Mouse (Mus musculus): ENCODE measurements around the gene Thg1l. TPM values are rescaled to one million over a fixed set of nuclear protein-coding genes. Genes with fewer than 3 reads are reported as not detected.

Thg1l gene
- polyA plus RNA-seq, 1 experiment from 2014 or later: 10.5 TPM

GRCm38 (mm10) chr11:45947491-45947890 lies 7.8 kb downstream of the Thg1l start:
- ATAC-seq: no peak
- H3K27ac ChIP-seq: no peak overlapping the region
- no peak overlapping the region for H3K9ac ChIP-seq
- WGBS: 89% methylated on average over 2 of the region's 2 CpGs
- H3K9me3 ChIP-seq (replicated peaks): no peaks in the 10 kb centered on the region
- peaks cover 22% of the 10 kb centered on the region for H3K36me3 ChIP-seq (ENCODE audit: poor library complexity, severe bottlenecking)
- H3K4me1 ChIP-seq: peaks cover 16% of the 10 kb centered on the region
- no peaks in the 10 kb centered on the region for H3K27me3 ChIP-seq
- no peak overlapping the region for H3K4me3 ChIP-seq
- H3K4me2 ChIP-seq: no peak overlapping the region

- Histone ChIP-seq H3K4me3 (no peak overlapping the region), H3K36me3 (ENCODE audit: poor library complexity, severe bottlenecking) (peaks cover 22% of the 10 kb centered on the region), H3K27me3 (no peaks in the 10 kb centered on the region), H3K4me2 (no peak overlapping the region), H3K4me1 (peaks cover 16% of the 10 kb centered on the region), H3K9me3 (replicated peaks) (no peaks in the 10 kb centered on the region), H3K27ac (no peak overlapping the region), H3K9ac (no peak overlapping the region)
- 84% methylated on average over 4 of the region's 4 CpGs for WGBS
- no peak for ATAC-seq
Observed at GRCm38 (mm10) chr11:45946796-45947195, 8.5 kb downstream of the Thg1l start.

- ATAC-seq: peak; percentile 87
- peak within 1 kb of the TSS; percentile 87 for H3K4me2 ChIP-seq
- H3K4me1 ChIP-seq: peaks cover 16% of the 10 kb centered on the region
- H3K4me3 ChIP-seq: peak within 1 kb of the TSS; percentile 85
- peak within 1 kb of the TSS; percentile 88 for H3K9ac ChIP-seq
- no peaks in the 10 kb centered on the region for H3K9me3 ChIP-seq (replicated peaks)
- H3K27me3 ChIP-seq: no peaks in the 10 kb centered on the region
- H3K36me3 ChIP-seq (ENCODE audit: poor library complexity, severe bottlenecking): peaks cover 13% of the 10 kb centered on the region
- under 1% methylated on average over 52 of the region's 55 CpGs for WGBS
- H3K27ac ChIP-seq: peak within 1 kb of the TSS; percentile 59
Observed at GRCm38 (mm10) chr11:45944643-45945156, 10.6 kb downstream of the Thg1l start, which contains the start of gene Lsm11. Gene Lsm11, minus strand, starts transcription at chr11:45944935.

- peak; percentile 59 for ATAC-seq
- no peaks in the 10 kb centered on the region for H3K9me3 ChIP-seq (replicated peaks)
- H3K27ac ChIP-seq: peak overlapping the region; percentile 59
- no peaks in the 10 kb centered on the region for H3K27me3 ChIP-seq
- WGBS: under 1% methylated on average over 49 of the region's 49 CpGs
- peaks cover 9% of the 10 kb centered on the region; the same call in 1 of the 2 replicates for H3K36me3 ChIP-seq (ENCODE audit: poor library complexity, severe bottlenecking)
- peaks cover 16% of the 10 kb centered on the region for H3K4me1 ChIP-seq
- H3K4me3 ChIP-seq: peak overlapping the region; percentile 85
- peak overlapping the region; percentile 88 for H3K9ac ChIP-seq
- H3K4me2 ChIP-seq: peak overlapping the region; percentile 87
Observed at GRCm38 (mm10) chr11:45943891-45944642, 11.2 kb downstream of the Thg1l start.

- Histone ChIP-seq H3K36me3 (ENCODE audit: poor library complexity, severe bottlenecking) (peaks cover 9% of the 10 kb centered on the region; the same call in 1 of the 2 replicates), H3K27me3 (no peaks in the 10 kb centered on the region), H3K4me2 (peak overlapping the region; percentile 87), H3K9me3 (replicated peaks) (no peaks in the 10 kb centered on the region), H3K27ac (peak overlapping the region; percentile 8; the same call in 1 of the 2 replicates), H3K4me3 (peak overlapping the region; percentile 85), H3K9ac (peak overlapping the region; percentile 88), H3K4me1 (peaks cover 16% of the 10 kb centered on the region)
- peak; percentile 36; the same call in 1 of the 2 replicates for ATAC-seq
- WGBS: 41% methylated on average over 7 of the region's 7 CpGs
Observed at GRCm38 (mm10) chr11:45943108-45943705, 12.1 kb downstream of the Thg1l start.

- no peak overlapping the region for H3K9ac ChIP-seq
- H3K4me1 ChIP-seq: peaks cover 16% of the 10 kb centered on the region
- no peak for ATAC-seq
- no peaks in the 10 kb centered on the region for H3K9me3 ChIP-seq (replicated peaks)
- peak overlapping the region; percentile 87; the same call in 1 of the 2 replicates for H3K4me2 ChIP-seq
- H3K36me3 ChIP-seq (ENCODE audit: poor library complexity, severe bottlenecking): peaks cover 8% of the 10 kb centered on the region
- H3K27ac ChIP-seq: no peak overlapping the region
- 87% methylated on average over 7 of the region's 7 CpGs for WGBS
- H3K4me3 ChIP-seq: no peak overlapping the region
- H3K27me3 ChIP-seq: no peaks in the 10 kb centered on the region
Observed at GRCm38 (mm10) chr11:45942281-45942680, 13.0 kb downstream of the Thg1l start.

- no peak overlapping the region for H3K27ac ChIP-seq
- H3K36me3 ChIP-seq (ENCODE audit: poor library complexity, severe bottlenecking): peaks cover 33% of the 10 kb centered on the region
- no peak overlapping the region for H3K4me2 ChIP-seq
- 94% methylated on average over 8 of the region's 8 CpGs for WGBS
- H3K4me1 ChIP-seq: peaks cover 14% of the 10 kb centered on the region
- H3K9me3 ChIP-seq (replicated peaks): no peaks in the 10 kb centered on the region
- H3K27me3 ChIP-seq: no peaks in the 10 kb centered on the region
- ATAC-seq: no peak
- H3K9ac ChIP-seq: no peak overlapping the region
- H3K4me3 ChIP-seq: no peak overlapping the region
Observed at GRCm38 (mm10) chr11:45938917-45939316, 16.4 kb downstream of the Thg1l start.

- no peak overlapping the region for H3K4me3 ChIP-seq
- WGBS: 95% methylated on average over 8 of the region's 8 CpGs
- no peaks in the 10 kb centered on the region for H3K27me3 ChIP-seq
- H3K27ac ChIP-seq: no peak overlapping the region
- H3K9me3 ChIP-seq (replicated peaks): no peaks in the 10 kb centered on the region
- no peaks in the 10 kb centered on the region for H3K4me1 ChIP-seq
- no peak overlapping the region for H3K4me2 ChIP-seq
- H3K9ac ChIP-seq: no peak overlapping the region
- peaks cover 46% of the 10 kb centered on the region for H3K36me3 ChIP-seq (ENCODE audit: poor library complexity, severe bottlenecking)
- ATAC-seq: no peak
Observed at GRCm38 (mm10) chr11:45937478-45937877, 17.8 kb downstream of the Thg1l start.

- no peaks in the 10 kb centered on the region for H3K27me3 ChIP-seq
- no peaks in the 10 kb centered on the region for H3K9me3 ChIP-seq (replicated peaks)
- no peaks in the 10 kb centered on the region for H3K4me1 ChIP-seq
- H3K27ac ChIP-seq: no peak overlapping the region
- H3K36me3 ChIP-seq (ENCODE audit: poor library complexity, severe bottlenecking): peaks cover 58% of the 10 kb centered on the region
- no peak overlapping the region for H3K4me3 ChIP-seq
- no peak overlapping the region for H3K9ac ChIP-seq
- 89% methylated on average over 10 of the region's 10 CpGs for WGBS
- no peak overlapping the region for H3K4me2 ChIP-seq
- ATAC-seq: no peak
Observed at GRCm38 (mm10) chr11:45932771-45933170, 22.5 kb downstream of the Thg1l start.

- Histone ChIP-seq H3K4me3 (no peak overlapping the region), H3K9me3 (replicated peaks) (no peaks in the 10 kb centered on the region), H3K4me2 (no peak overlapping the region), H3K9ac (no peak overlapping the region), H3K27ac (no peak overlapping the region), H3K4me1 (0 out of 2 replicates have a peak, but pooled peaks cover 7% of the 10 kb centered on the region), H3K27me3 (no peaks in the 10 kb centered on the region), H3K36me3 (ENCODE audit: poor library complexity, severe bottlenecking) (peaks cover 37% of the 10 kb centered on the region)
- WGBS: 88% methylated on average over 10 of the region's 10 CpGs
- ATAC-seq: no peak
Observed at GRCm38 (mm10) chr11:45929541-45929940, 25.8 kb downstream of the Thg1l start.

GRCm38 (mm10) chr11:45927456-45927855 lies 27.8 kb downstream of the Thg1l start:
- Histone ChIP-seq H3K27ac (no peak overlapping the region), H3K4me2 (no peak overlapping the region), H3K4me1 (0 out of 2 replicates have a peak, but pooled peaks cover 7% of the 10 kb centered on the region), H3K9ac (no peak overlapping the region), H3K9me3 (replicated peaks) (no peaks in the 10 kb centered on the region), H3K4me3 (no peak overlapping the region), H3K27me3 (no peaks in the 10 kb centered on the region), H3K36me3 (ENCODE audit: poor library complexity, severe bottlenecking) (peaks cover 17% of the 10 kb centered on the region; the same call in 1 of the 2 replicates)
- WGBS: 63% methylated on average over 5 of the region's 5 CpGs
- no peak for ATAC-seq

GRCm38 (mm10) chr11:45926640-45927082 lies 28.6 kb downstream of the Thg1l start:
- no peak overlapping the region for H3K27ac ChIP-seq

More at GRCm38 (mm10) chr11:45926640-45927082, 28.6 kb downstream of the Thg1l start:
- H3K27me3 ChIP-seq: no peaks in the 10 kb centered on the region
- peak overlapping the region; percentile 59 for H3K4me2 ChIP-seq
- peaks cover 8% of the 10 kb centered on the region for H3K4me1 ChIP-seq
- peak overlapping the region; percentile 39 for H3K4me3 ChIP-seq
- peak overlapping the region; percentile 48 for H3K9ac ChIP-seq
- H3K9me3 ChIP-seq (replicated peaks): no peaks in the 10 kb centered on the region
- peaks cover 12% of the 10 kb centered on the region; the same call in 1 of the 2 replicates for H3K36me3 ChIP-seq (ENCODE audit: poor library complexity, severe bottlenecking)
- WGBS: under 1% methylated on average over 9 of the region's 9 CpGs
- ATAC-seq: peak; percentile 91

All from forebrain, embryonic 13.5 days (tissue).